Mouse (Mus musculus) c-Kit-positive CD71-negative TER-119-negative erythroid progenitor cells, embryonic 14.5 days (primary cell): ENCODE measurements around the gene Prps2.
"Not testable (repeated sequence)": the region's sequence is repeated elsewhere in the genome, so short reads cannot be mapped to it uniquely, and the experiment has no call there.

Experiments used
- DNase-seq: peaks from one replicate; pipeline ENCODE4 v3.0.0-alpha.2; 2013; ENCODE audit warnings: low read depth

The Prps2 gene

DNA sequence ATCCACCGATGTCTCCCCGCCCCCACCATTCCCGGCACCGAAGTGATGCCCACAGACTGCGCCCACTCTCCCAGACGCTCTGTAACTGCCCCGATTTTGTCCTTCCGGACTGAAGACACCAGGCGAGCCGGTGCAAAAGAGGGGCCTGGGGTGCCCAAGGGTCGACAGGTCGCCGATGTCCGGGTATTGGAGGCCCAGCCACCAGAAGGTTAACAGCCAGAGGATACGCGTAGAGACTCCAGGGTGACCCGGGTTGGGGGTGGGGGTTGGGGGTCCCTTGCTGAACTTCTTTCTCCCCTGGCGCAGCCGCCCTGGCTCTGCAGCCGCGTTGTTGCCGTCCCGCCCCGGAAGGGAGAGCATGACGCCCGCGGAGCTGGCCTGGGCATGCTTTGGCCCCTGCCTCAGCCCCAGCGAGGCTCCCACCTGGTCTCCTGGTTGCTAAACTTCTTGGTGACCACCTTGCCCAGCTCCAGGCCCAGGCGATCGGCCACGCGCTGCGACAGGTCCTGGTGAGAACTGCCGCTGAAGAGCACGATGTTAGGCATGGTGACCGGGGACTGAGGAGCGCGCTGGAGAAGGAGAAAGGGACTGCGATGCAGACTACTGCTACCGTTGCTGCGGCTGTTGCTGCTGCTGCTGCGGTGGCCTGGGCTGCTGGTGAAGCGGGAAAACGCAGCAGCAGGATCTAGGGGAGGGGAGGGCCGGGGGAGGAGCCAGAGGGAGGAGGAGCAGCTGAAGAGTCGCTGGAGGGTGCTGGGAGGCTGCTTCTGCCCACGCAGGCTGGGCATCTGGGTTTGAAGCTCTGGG lies at the start of gene Prps2:
Gene Prps2, minus strand, starts transcription at position 703 of the 807 bp plus-strand sequence.
- no peak for DNase-seq

GRCm38 (mm10) chrX:167417654-167418053 lies 35.1 kb upstream of the Prps2 start:
- no peak for DNase-seq

GRCm38 (mm10) chrX:167394940-167395339 lies 12.4 kb upstream of the Prps2 start:
- no peak for DNase-seq

- no peak for DNase-seq
Observed at GRCm38 (mm10) chrX:167386647-167387046, 4.1 kb upstream of the Prps2 start.

GRCm38 (mm10) chrX:167382854-167383186 lies 271 bp upstream of the Prps2 start:
- DNase-seq: no peak

DNA sequence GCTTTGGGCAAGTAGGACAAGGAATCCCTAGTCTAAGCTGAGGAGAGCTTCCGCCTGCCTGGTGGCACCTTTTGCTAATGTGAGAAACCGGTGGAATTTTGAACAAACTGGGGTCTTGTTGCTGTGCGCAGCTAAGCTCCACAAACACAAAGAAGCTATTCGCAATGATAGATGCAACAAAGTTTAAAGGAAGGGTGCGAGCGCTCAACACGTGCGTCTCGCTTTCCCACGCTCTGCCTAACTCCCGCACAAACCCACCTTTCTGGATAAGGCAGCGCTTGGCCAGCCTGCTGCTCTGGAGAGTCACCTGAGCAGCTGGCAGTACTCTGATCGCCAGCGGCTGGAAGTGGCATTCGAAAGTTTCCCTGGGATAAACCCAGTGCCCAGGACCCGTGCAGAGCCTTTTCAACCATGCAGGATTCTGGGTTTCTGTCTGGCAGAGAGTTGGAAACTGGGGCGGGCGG lies 934 bp downstream of the Prps2 start:
- DNase-seq: no peak

GRCm38 (mm10) chrX:167380073-167380472 lies 2.5 kb downstream of the Prps2 start:
- no peak for DNase-seq

- not testable (repeated sequence) for DNase-seq
Observed at GRCm38 (mm10) chrX:167361231-167361630, 21.3 kb downstream of the Prps2 start.

DNA sequence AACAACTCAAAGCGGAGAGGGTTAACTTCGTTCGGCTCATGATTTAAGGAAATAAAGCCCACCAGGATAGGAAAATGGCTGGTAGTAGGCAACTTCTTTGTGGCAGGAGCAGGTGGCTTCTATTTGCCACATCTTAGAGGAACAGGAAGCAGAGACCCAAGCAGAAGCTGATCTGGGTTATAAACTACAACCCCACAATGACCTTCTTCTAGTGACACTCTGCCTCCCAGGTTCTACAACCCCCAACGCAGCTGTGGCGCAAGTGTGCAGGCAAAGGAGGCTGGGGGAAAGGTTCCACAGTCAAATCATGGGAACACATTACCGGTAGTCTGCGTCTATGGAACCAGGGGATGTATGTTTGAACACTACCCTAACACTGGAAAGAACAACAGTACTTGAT lies 22.8 kb downstream of the Prps2 start:
- DNase-seq: no peak

DNA sequence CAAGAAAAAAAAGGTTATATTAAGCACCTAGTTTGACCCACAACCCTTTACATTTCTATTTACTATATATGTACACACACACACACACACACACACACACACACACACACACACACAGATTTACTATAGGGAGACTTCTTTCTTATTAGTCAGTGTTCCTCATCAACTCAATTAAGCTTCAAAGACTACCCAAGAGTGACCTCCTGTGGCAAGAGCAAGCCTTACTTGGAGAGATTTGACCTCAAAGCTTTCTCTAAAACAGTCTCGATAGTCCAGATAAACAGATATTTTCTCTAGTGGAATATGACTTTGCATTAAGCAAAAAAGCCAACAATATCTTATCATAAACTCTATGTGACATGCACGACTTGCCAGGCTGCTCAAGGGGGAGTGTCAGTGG lies 25.1 kb downstream of the Prps2 start:
- no peak for DNase-seq

DNA sequence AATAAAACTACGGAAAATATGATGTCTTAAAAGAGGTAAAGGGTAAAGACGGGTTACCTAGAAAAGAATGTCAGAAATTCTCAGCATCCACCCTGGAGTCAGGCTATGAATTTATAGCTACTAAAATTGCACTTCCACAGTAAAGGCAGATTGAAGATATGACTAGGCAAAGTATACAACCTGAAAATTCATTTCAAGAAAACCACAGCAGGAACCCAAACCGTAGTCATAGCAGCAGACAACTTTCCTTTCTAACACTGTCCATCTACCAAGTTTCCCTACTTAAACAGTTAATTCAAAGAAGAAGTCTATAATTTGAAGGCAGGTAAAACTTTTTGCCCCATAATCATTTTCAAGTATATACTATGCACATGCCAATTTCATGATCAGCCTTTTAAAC lies 26.6 kb downstream of the Prps2 start:
- no peak for DNase-seq

DNA sequence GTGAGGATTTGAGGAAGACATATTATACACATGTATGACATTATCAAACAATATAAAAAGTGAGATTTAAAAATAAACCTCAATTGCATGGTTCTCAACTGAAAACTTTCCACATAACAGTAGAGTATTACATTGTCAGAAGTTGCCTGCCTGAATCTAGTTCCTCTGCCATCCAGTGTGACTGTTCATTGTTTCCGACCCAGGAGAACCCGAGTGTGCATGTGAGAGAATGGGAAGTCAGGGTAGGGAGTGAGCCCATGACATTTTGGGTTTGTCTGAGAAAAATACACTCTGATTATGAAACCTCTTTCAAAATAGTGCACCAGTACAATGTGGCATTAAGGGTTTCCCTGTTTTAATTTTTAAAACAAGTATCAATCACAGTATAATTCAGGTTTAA lies 28.9 kb downstream of the Prps2 start:
- no peak for DNase-seq

GRCm38 (mm10) chrX:167346440-167346839 lies 36.1 kb downstream of the Prps2 start:
- DNase-seq: no peak

DNA sequence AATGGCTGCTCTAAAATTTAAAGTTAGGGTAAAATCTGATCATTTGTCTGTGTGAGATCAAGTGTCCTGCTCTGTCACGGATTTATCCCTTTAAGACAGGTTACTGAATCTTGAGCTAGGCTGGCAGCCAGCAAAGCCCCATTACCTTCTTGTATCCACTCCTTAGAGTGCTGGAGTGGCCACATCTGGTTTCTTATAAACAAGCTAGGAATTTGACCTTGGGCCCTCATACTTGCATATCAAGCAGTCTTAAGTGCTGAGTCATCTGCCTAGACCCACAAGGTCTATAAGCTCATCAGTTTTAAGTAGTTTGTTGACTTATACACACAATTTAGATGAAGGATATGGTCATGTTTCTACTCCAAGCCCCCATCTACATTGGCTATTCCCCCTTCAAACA lies 38.2 kb downstream of the Prps2 start:
- no peak for DNase-seq

DNA sequence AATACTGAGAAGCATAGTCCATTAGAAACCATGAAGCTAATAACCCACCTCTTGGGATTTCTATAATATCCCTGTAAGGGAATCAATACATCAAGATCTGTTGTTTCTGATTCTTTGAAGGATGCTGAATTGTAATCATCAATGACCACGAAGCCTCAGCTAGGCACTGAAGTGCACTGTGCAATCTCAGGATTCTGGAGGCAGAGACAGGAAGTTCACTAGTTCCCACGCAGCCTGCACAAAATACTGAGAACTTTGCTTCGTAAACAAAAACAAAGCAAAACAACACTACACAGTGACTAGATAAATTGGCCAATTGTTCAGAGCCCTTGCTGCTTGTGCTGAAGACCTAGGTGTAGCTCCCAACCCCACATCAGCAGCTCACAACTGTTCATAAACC lies 40.7 kb downstream of the Prps2 start:
- no peak for DNase-seq

GRCm38 (mm10) chrX:167340190-167340589 lies 42.4 kb downstream of the Prps2 start:
- DNase-seq: no peak

DNA sequence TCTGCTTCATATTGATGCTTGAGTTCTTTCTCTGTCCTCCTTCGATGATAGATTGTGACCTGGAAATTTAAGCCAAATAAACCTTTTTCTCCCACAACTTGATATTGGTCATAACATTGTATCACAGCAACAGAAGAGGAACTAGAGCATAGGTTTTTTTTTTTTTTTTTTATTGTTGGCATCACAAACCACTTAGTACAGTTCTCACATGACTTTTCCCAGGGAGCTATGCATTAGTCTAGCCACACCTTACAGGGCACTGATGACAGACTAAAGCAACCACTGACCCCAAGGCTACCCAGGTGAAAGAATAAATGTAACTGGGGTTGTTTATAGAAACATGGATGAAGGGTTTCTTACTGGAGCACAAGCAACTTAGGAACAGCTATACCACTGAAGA lies 44.6 kb downstream of the Prps2 start:
- no peak for DNase-seq

- DNase-seq: no peak
Observed at GRCm38 (mm10) chrX:167334571-167334970, 48.0 kb downstream of the Prps2 start.

GRCm38 (mm10) chrX:167332607-167333006 lies 49.9 kb downstream of the Prps2 start:
- no peak for DNase-seq

DNA sequence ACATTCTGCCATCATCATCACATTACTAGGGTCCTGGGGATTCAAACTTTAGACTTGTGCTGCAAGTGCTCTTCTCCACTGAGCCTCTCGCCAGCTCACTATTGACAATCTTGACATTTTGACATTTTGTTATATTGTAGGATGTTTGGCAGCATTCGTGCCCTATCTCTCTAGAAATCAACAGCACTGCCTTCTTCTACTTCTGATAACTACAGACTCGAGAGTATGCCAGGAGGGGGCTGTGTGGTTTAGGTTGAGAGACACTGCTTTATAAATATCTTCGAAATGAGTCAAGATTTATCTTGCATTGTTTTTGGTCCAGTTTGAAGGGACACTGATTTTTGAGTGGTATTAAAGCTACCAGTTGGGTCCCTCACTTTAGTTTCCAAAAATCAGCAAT lies 51.6 kb downstream of the Prps2 start:
- DNase-seq: no peak

DNA sequence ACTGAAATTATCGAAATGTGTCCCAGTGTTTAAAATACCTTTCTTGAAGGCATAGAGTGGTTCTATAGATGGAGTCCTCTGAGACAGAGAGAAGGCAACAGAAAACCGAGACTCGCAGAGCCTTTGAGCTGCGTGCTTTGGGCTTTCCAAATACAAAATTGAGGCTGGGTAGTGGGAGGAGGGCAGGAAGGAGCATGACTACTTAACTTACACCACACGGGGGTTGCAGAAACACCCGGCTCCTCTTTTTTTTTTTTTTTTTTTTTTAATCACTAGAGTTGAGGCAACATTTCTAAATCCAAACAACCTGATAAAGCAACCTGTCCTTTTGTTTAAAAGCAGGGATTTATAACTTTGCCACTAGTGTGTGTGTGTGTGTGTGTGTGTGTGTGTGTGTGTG lies 52.1 kb downstream of the Prps2 start, which contains the start of gene Tlr7:
Gene Tlr7, minus strand, starts transcription at position 160 of the 400 bp plus-strand sequence.
- DNase-seq: no peak

- DNase-seq: no peak
Observed at GRCm38 (mm10) chrX:167329620-167330019, 52.9 kb downstream of the Prps2 start.

DNA sequence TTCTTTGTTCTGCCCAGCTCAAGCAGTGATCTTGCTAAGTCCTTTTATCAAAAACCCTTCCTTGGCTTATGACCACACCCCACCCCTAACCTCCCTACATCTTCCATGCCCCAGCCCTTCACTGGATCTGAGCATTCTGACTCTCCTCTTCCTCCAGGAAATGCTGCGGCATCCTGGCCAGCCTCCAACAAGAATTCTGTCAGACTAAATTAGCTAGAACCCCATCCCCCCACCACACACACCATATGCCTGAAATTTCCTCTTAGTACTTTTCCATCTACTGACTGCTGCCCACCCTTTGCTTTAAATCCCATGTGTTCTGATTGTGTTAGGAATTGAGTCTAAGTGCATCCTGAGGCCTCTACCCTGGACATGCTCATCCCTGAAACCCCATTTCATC lies 53.5 kb downstream of the Prps2 start:
- no peak for DNase-seq

GRCm38 (mm10) chrX:167328519-167328918 lies 54.0 kb downstream of the Prps2 start:
- no peak for DNase-seq
